Mouse (Mus musculus) neural tube, embryonic 12.5 days (tissue): ENCODE results near the gene Mknk1. TPM values are rescaled to one million over a fixed set of nuclear protein-coding genes. Genes with fewer than 3 reads are reported as not detected.

Experiments
- ATAC-seq: fragments of 200-750 bp; cut with Nextera tagmentation; 2 replicates; pipeline ENCODE4 v1.8.0; 2017; ENCODE audit warnings: low read depth, mild to moderate bottlenecking, moderate TSS enrichment, moderate library complexity; ENCODE audit not compliant: low FRiP score
- H3K27ac ChIP-seq: fragments of 300-500 bp; sonication (generic); 2 replicates; pipeline ENCODE4 v1.5.1; 2016
- H3K27me3 ChIP-seq: fragments of 300-500 bp; sonication (generic); replicated peaks from 2 replicates; pipeline ENCODE4 v1.6.1; 2016; ENCODE audit warnings: mild to moderate bottlenecking
- H3K36me3 ChIP-seq: fragments of 300-500 bp; sonication (generic); 2 replicates; pipeline ENCODE4 v1.6.1; 2016; ENCODE audit warnings: mild to moderate bottlenecking
- H3K4me1 ChIP-seq: fragments of 300-500 bp; sonication (generic); 2 replicates; pipeline ENCODE4 v1.6.1; 2016
- H3K4me2 ChIP-seq: fragments of 300-500 bp; sonication (generic); replicated peaks from 2 replicates; pipeline ENCODE4 v1.6.1; 2016; ENCODE audit warnings: mild to moderate bottlenecking
- H3K4me3 ChIP-seq: fragments of 300-500 bp; sonication (generic); 2 replicates; pipeline ENCODE4 v1.5.1; 2016
- H3K9ac ChIP-seq: fragments of 300-500 bp; sonication (generic); 2 replicates; pipeline ENCODE4 v1.6.1; 2016; ENCODE audit warnings: mild to moderate bottlenecking
- H3K9me3 ChIP-seq: fragments of 300-500 bp; sonication (generic); 2 replicates; pipeline ENCODE4 v1.6.1; 2016; ENCODE audit warnings: mild to moderate bottlenecking
- WGBS: fragments of 180-500 bp; shearing (Covaris S2); methylation state at CpG from one replicate; pipeline ENCODE4 v1.1.7; 2016; 5-methylcytosine and 5-hydroxymethylcytosine counted together
- polyA plus RNA-seq: library from polyadenylated mRNA; unstranded; fragments of >200 nt; fragmentation: Nextera tagmentation; extraction: Ambion mirVana; gene quantifications from 2 replicates; pipeline ENCODE4 v1.2.1, GENCODE M21; 2016

Mknk1 gene
- polyA plus RNA-seq, 1 experiment from 2014 or later, result 24.8 TPM

- H3K9me3 ChIP-seq, result no peaks in the 10 kb centered on the region
- H3K36me3 ChIP-seq, result peaks cover 17% of the 10 kb centered on the region
- H3K4me1 ChIP-seq, result peaks cover 11% of the 10 kb centered on the region; the same call in 1 of the 2 replicates
- WGBS, result 20% methylated on average over 16 of the region's 16 CpGs
- no peaks in the 10 kb centered on the region for H3K27me3 ChIP-seq
- no peak overlapping the region for H3K4me3 ChIP-seq
- no peak overlapping the region for H3K4me2 ChIP-seq
- no peak overlapping the region for H3K9ac ChIP-seq
- no peak for ATAC-seq
- no peak overlapping the region for H3K27ac ChIP-seq
Measured at GRCm38 (mm10) chr4:115869512-115870210, 30.7 kb downstream of the Mknk1 start.

GRCm38 (mm10) chr4:115873231-115873630 is 34.2 kb downstream of the Mknk1 start:
- 82% methylated on average over 3 of the region's 3 CpGs for WGBS
- Histone ChIP-seq H3K4me2 (no peak overlapping the region), H3K4me1 (peaks cover 23% of the 10 kb centered on the region), H3K27me3 (no peaks in the 10 kb centered on the region; the same call in 1 of the 2 replicates), H3K9ac (no peak overlapping the region), H3K36me3 (peaks cover 25% of the 10 kb centered on the region), H3K27ac (no peak overlapping the region), H3K9me3 (no peaks in the 10 kb centered on the region), H3K4me3 (no peak overlapping the region)
- no peak for ATAC-seq

GRCm38 (mm10) chr4:115878216-115878678 is 39.2 kb downstream of the Mknk1 start:
- Histone ChIP-seq H3K36me3 (peaks cover 22% of the 10 kb centered on the region), H3K4me3 (no peak overlapping the region), H3K4me1 (peaks cover 43% of the 10 kb centered on the region), H3K27me3 (no peaks in the 10 kb centered on the region; the same call in 1 of the 2 replicates), H3K9me3 (no peaks in the 10 kb centered on the region), H3K9ac (peak overlapping the region; percentile 14; the same call in 1 of the 2 replicates), H3K27ac (no peak overlapping the region; the same call in 1 of the 2 replicates), H3K4me2 (peak overlapping the region; percentile 48)
- 2% methylated on average over 11 of the region's 11 CpGs for WGBS
- ATAC-seq, result peak; percentile 48

- peaks cover 17% of the 10 kb centered on the region for H3K36me3 ChIP-seq
- H3K4me2 ChIP-seq, result peak overlapping the region; percentile 48
- H3K9ac ChIP-seq, result no peak overlapping the region
- peaks cover 43% of the 10 kb centered on the region for H3K4me1 ChIP-seq
- H3K9me3 ChIP-seq, result no peaks in the 10 kb centered on the region
- H3K4me3 ChIP-seq, result no peak overlapping the region
- WGBS, result 39% methylated on average over 9 of the region's 9 CpGs
- no peaks in the 10 kb centered on the region; the same call in 1 of the 2 replicates for H3K27me3 ChIP-seq
- H3K27ac ChIP-seq, result no peak overlapping the region
- no peak for ATAC-seq
Measured at GRCm38 (mm10) chr4:115878828-115879227, 39.8 kb downstream of the Mknk1 start.

- no peak overlapping the region for H3K4me3 ChIP-seq
- 5% methylated on average over 1 of the region's 1 CpGs for WGBS
- no peaks in the 10 kb centered on the region; the same call in 1 of the 2 replicates for H3K27me3 ChIP-seq
- H3K36me3 ChIP-seq, result no peaks in the 10 kb centered on the region
- 0 out of 2 replicates have a peak, but pooled peaks have one; percentile 6 for ATAC-seq
- no peaks in the 10 kb centered on the region for H3K9me3 ChIP-seq
- 0 out of 2 replicates have a peak overlapping the region, but pooled peaks have one; percentile 2 for H3K4me2 ChIP-seq
- H3K4me1 ChIP-seq, result peaks cover 43% of the 10 kb centered on the region
- no peak overlapping the region for H3K27ac ChIP-seq
- no peak overlapping the region for H3K9ac ChIP-seq
Measured at GRCm38 (mm10) chr4:115881183-115881582, 42.2 kb downstream of the Mknk1 start.

- no peak overlapping the region for H3K9ac ChIP-seq
- ATAC-seq, result no peak
- peaks cover 43% of the 10 kb centered on the region for H3K4me1 ChIP-seq
- no peak overlapping the region for H3K27ac ChIP-seq
- no peak overlapping the region for H3K4me3 ChIP-seq
- H3K9me3 ChIP-seq, result no peaks in the 10 kb centered on the region
- no peak overlapping the region for H3K4me2 ChIP-seq
- no peaks in the 10 kb centered on the region for H3K36me3 ChIP-seq
- 63% methylated on average over 4 of the region's 4 CpGs for WGBS
- no peaks in the 10 kb centered on the region; the same call in 1 of the 2 replicates for H3K27me3 ChIP-seq
Measured at GRCm38 (mm10) chr4:115882195-115882594, 43.2 kb downstream of the Mknk1 start.

GRCm38 (mm10) chr4:115884022-115884421 is 45.0 kb downstream of the Mknk1 start, which contains the start of gene Kncn:
Kncn (plus strand) TSS chr4:115884400.
- Histone ChIP-seq H3K4me2 (no peak within 1 kb of the TSS), H3K27ac (no peak within 1 kb of the TSS), H3K4me1 (peaks cover 24% of the 10 kb centered on the region), H3K36me3 (no peaks in the 10 kb centered on the region), H3K9ac (no peak within 1 kb of the TSS), H3K27me3 (peaks cover under 1% of the 10 kb centered on the region; the same call in 1 of the 2 replicates), H3K9me3 (no peaks in the 10 kb centered on the region), H3K4me3 (no peak within 1 kb of the TSS)
- ATAC-seq, result no peak
- WGBS, result 71% methylated on average over 6 of the region's 6 CpGs

- Histone ChIP-seq H3K27me3 (peaks cover 19% of the 10 kb centered on the region), H3K9ac (no peak overlapping the region), H3K4me1 (peaks cover 25% of the 10 kb centered on the region), H3K27ac (no peak overlapping the region), H3K4me2 (no peak overlapping the region), H3K9me3 (no peaks in the 10 kb centered on the region), H3K36me3 (no peaks in the 10 kb centered on the region), H3K4me3 (no peak overlapping the region)
- 86% methylated on average over 3 of the region's 3 CpGs for WGBS
- no peak for ATAC-seq
Measured at GRCm38 (mm10) chr4:115885846-115886245, 46.8 kb downstream of the Mknk1 start.

GRCm38 (mm10) chr4:115886875-115887274 is 47.9 kb downstream of the Mknk1 start:
- 38% methylated on average over 1 of the region's 1 CpGs for WGBS
- ATAC-seq, result no peak
- H3K36me3 ChIP-seq, result no peaks in the 10 kb centered on the region
- peaks cover 29% of the 10 kb centered on the region for H3K27me3 ChIP-seq
- no peak overlapping the region for H3K4me2 ChIP-seq
- no peaks in the 10 kb centered on the region for H3K9me3 ChIP-seq
- H3K4me1 ChIP-seq, result peaks cover 17% of the 10 kb centered on the region
- H3K9ac ChIP-seq, result no peak overlapping the region
- no peak overlapping the region for H3K27ac ChIP-seq
- H3K4me3 ChIP-seq, result no peak overlapping the region

GRCm38 (mm10) chr4:115890066-115890465 is 51.1 kb downstream of the Mknk1 start:
- peak; percentile 39; the same call in 1 of the 2 replicates for ATAC-seq
- Histone ChIP-seq H3K27ac (no peak overlapping the region), H3K36me3 (no peaks in the 10 kb centered on the region), H3K4me2 (peak overlapping the region; percentile 64), H3K9ac (0 out of 2 replicates have a peak overlapping the region, but pooled peaks have one; percentile 17), H3K4me1 (peaks cover 11% of the 10 kb centered on the region), H3K9me3 (no peaks in the 10 kb centered on the region), H3K4me3 (peak overlapping the region; percentile 19; the same call in 1 of the 2 replicates), H3K27me3 (peaks cover 39% of the 10 kb centered on the region)
- 8% methylated on average over 6 of the region's 6 CpGs for WGBS

GRCm38 (mm10) chr4:115890553-115890952 is 51.6 kb downstream of the Mknk1 start, which contains the start of gene 6430628N08Rik:
6430628N08Rik (plus strand) TSS chr4:115890665.
- no peaks in the 10 kb centered on the region for H3K9me3 ChIP-seq
- H3K27ac ChIP-seq, result no peak within 1 kb of the TSS
- H3K4me3 ChIP-seq, result peak within 1 kb of the TSS; percentile 19; the same call in 1 of the 2 replicates
- peak within 1 kb of the TSS; percentile 64 for H3K4me2 ChIP-seq
- H3K27me3 ChIP-seq, result peaks cover 39% of the 10 kb centered on the region
- H3K4me1 ChIP-seq, result peaks cover 11% of the 10 kb centered on the region
- 0 out of 2 replicates have a peak within 1 kb of the TSS, but pooled peaks have one; percentile 17 for H3K9ac ChIP-seq
- ATAC-seq, result 0 out of 2 replicates have a peak, but pooled peaks have one; percentile 7
- no peaks in the 10 kb centered on the region for H3K36me3 ChIP-seq
- under 1% methylated on average over 31 of the region's 31 CpGs for WGBS

GRCm38 (mm10) chr4:115894281-115894680 is 55.3 kb downstream of the Mknk1 start:
- no peak for ATAC-seq
- 23% methylated on average over 3 of the region's 3 CpGs for WGBS
- H3K27ac ChIP-seq, result no peak overlapping the region
- peaks cover 71% of the 10 kb centered on the region for H3K27me3 ChIP-seq
- H3K9ac ChIP-seq, result no peak overlapping the region
- peaks cover 20% of the 10 kb centered on the region for H3K4me1 ChIP-seq
- no peaks in the 10 kb centered on the region for H3K9me3 ChIP-seq
- no peak overlapping the region for H3K4me2 ChIP-seq
- no peak overlapping the region for H3K4me3 ChIP-seq
- H3K36me3 ChIP-seq, result no peaks in the 10 kb centered on the region
